Mouse (Mus musculus) layer of hippocampus, postnatal 25 days (tissue): Measurements from ENCODE around the gene Hlf. TPM values are rescaled to one million over a fixed set of nuclear protein-coding genes. Genes with fewer than 3 reads are reported as not detected.

Experiments used
- DNase-seq, 2 experiments: peaks; one replicate each; pipeline ENCODE4 v3.0.0; 2022; ENCODE audit warnings: mixed read lengths in 2 of 2, low spot score in 1 of 2; ENCODE audit errors: extremely low spot score in 1 of 2
- total RNA-seq, 2 experiments: library from RNA; stranded (reverse); gene quantifications; 2 replicates each; pipeline ENCODE4 v1.2.3; 2021

Hlf gene
- 10 to 100 TPM; 65.0 to 70.5 TPM for total RNA-seq

GRCm38 (mm10) chr11:90390817-90391173 is at the start of gene Hlf:
Gene Hlf (minus strand): TSS chr11:90390895.
- peak; percentile 85 to 89 for DNase-seq

- no peak for DNase-seq
These were observed 48.1 kb upstream of the Hlf start for GRCm38 (mm10) chr11:90438768-90439167.

- no peak for DNase-seq
These were observed 34.5 kb upstream of the Hlf start for GRCm38 (mm10) chr11:90425207-90425525.

- no peak for DNase-seq
These were observed 33.9 kb upstream of the Hlf start for GRCm38 (mm10) chr11:90424334-90425206.

GRCm38 (mm10) chr11:90423896-90424295 is 33.2 kb upstream of the Hlf start:
- no peak for DNase-seq

- no peak for DNase-seq
These were observed 29.0 kb upstream of the Hlf start for GRCm38 (mm10) chr11:90419706-90420105.

GRCm38 (mm10) chr11:90417921-90418320 is 27.2 kb upstream of the Hlf start:
- DNase-seq: peak; percentile 99

GRCm38 (mm10) chr11:90417011-90417410 is 26.3 kb upstream of the Hlf start:
- no peak for DNase-seq

GRCm38 (mm10) chr11:90398850-90399249 is 8.2 kb upstream of the Hlf start:
- DNase-seq: no peak

GRCm38 (mm10) chr11:90391271-90392185 is 833 bp upstream of the Hlf start:
- DNase-seq: no peak

- no peak for DNase-seq
These were observed 536 bp downstream of the Hlf start for GRCm38 (mm10) chr11:90389902-90390816.

GRCm38 (mm10) chr11:90389174-90389901 is 1.4 kb downstream of the Hlf start:
- DNase-seq: peak in 1 of 2 experiments; percentile 32

GRCm38 (mm10) chr11:90387501-90388440 is 2.9 kb downstream of the Hlf start:
- DNase-seq: no peak

GRCm38 (mm10) chr11:90382005-90382611 is 8.6 kb downstream of the Hlf start:
- DNase-seq: peak; percentile 49 to 52

- DNase-seq: no peak
These were observed 9.6 kb downstream of the Hlf start for GRCm38 (mm10) chr11:90381113-90381512.

- DNase-seq: no peak
These were observed 10.5 kb downstream of the Hlf start for GRCm38 (mm10) chr11:90380131-90380685.

GRCm38 (mm10) chr11:90378008-90378407 is 12.7 kb downstream of the Hlf start:
- no peak for DNase-seq

GRCm38 (mm10) chr11:90376436-90376835 is 14.3 kb downstream of the Hlf start:
- DNase-seq: no peak
